Mouse (Mus musculus) forebrain, embryonic 13.5 days (tissue): Measurements from ENCODE around the gene Ptrh1. TPM values are rescaled to one million over a fixed set of nuclear protein-coding genes. Genes with fewer than 3 reads are reported as not detected.

Experiments
- ATAC-seq: fragments of 200-750 bp; cut with Nextera tagmentation; 2 replicates; pipeline ENCODE4 v1.8.0; 2017
- H3K27ac ChIP-seq: fragments of 300-500 bp; sonication (generic); 2 replicates; pipeline ENCODE4 v1.5.1; 2015; ENCODE audit warnings: inconsistent platforms, mild to moderate bottlenecking, moderate library complexity
- H3K27me3 ChIP-seq: fragments of 300-500 bp; sonication (generic); 2 replicates; pipeline ENCODE4 v1.6.1; 2015; ENCODE audit warnings: mild to moderate bottlenecking, inconsistent platforms
- H3K36me3 ChIP-seq: fragments of 300-500 bp; sonication (generic); 2 replicates; pipeline ENCODE4 v1.6.1; 2015; ENCODE audit warnings: mild to moderate bottlenecking, inconsistent platforms; ENCODE audit not compliant: poor library complexity, severe bottlenecking
- H3K4me1 ChIP-seq: fragments of 300-500 bp; sonication (generic); 2 replicates; pipeline ENCODE4 v1.6.1; 2015; ENCODE audit warnings: inconsistent platforms
- H3K4me2 ChIP-seq: fragments of 300-500 bp; sonication (generic); 2 replicates; pipeline ENCODE4 v1.6.1; 2015; ENCODE audit warnings: inconsistent platforms, mild to moderate bottlenecking, moderate library complexity
- H3K4me3 ChIP-seq: fragments of 300-500 bp; sonication (generic); 2 replicates; pipeline ENCODE4 v1.5.1; 2015; ENCODE audit warnings: mild to moderate bottlenecking, inconsistent platforms
- H3K9ac ChIP-seq: fragments of 300-500 bp; sonication (generic); 2 replicates; pipeline ENCODE4 v1.6.1; 2015; ENCODE audit warnings: mild to moderate bottlenecking, inconsistent platforms
- H3K9me3 ChIP-seq: fragments of 300-500 bp; sonication (generic); replicated peaks from 2 replicates; pipeline ENCODE4 v1.6.1; 2016; ENCODE audit warnings: inconsistent platforms
- WGBS: fragments of 180-500 bp; shearing (Covaris S2); methylation state at CpG from one replicate; pipeline ENCODE4 v1.1.7; 2015; 5-methylcytosine and 5-hydroxymethylcytosine counted together
- polyA plus RNA-seq: library from polyadenylated mRNA; unstranded; fragments of >200 nt; fragmentation: Nextera tagmentation; extraction: Ambion mirVana; gene quantifications from 2 replicates; pipeline ENCODE4 v1.2.1, GENCODE M21; 2015

Gene Ptrh1
- polyA plus RNA-seq, 1 experiment from 2014 or later, result 4.6 TPM

- Histone ChIP-seq H3K27me3 (peaks cover 3% of the 10 kb centered on the region; the same call in 1 of the 2 replicates), H3K9ac (no peak overlapping the region), H3K4me2 (no peak overlapping the region), H3K36me3 (no peaks in the 10 kb centered on the region), H3K4me1 (peaks cover 14% of the 10 kb centered on the region), H3K27ac (no peak overlapping the region), H3K9me3 (no peaks in the 10 kb centered on the region), H3K4me3 (no peak overlapping the region)
- WGBS, result 14% methylated on average over 8 of the region's 8 CpGs
- ATAC-seq, result no peak
Observed at GRCm38 (mm10) chr2:32779131-32779530, 3.5 kb downstream of the Ptrh1 start.

- Histone ChIP-seq H3K4me3 (no peak overlapping the region), H3K36me3 (no peaks in the 10 kb centered on the region), H3K27ac (no peak overlapping the region), H3K4me1 (peaks cover 14% of the 10 kb centered on the region), H3K4me2 (no peak overlapping the region), H3K9ac (no peak overlapping the region), H3K27me3 (peaks cover 3% of the 10 kb centered on the region; the same call in 1 of the 2 replicates), H3K9me3 (no peaks in the 10 kb centered on the region)
- WGBS, result 88% methylated on average over 6 of the region's 6 CpGs
- no peak for ATAC-seq
Observed at GRCm38 (mm10) chr2:32779714-32780113, 4.1 kb downstream of the Ptrh1 start.

GRCm38 (mm10) chr2:32781710-32782109, 6.1 kb downstream of the Ptrh1 start:
- Histone ChIP-seq H3K4me2 (no peak overlapping the region), H3K9ac (no peak overlapping the region), H3K4me1 (no peaks in the 10 kb centered on the region), H3K4me3 (no peak overlapping the region), H3K27me3 (peaks cover 3% of the 10 kb centered on the region; the same call in 1 of the 2 replicates), H3K9me3 (no peaks in the 10 kb centered on the region), H3K36me3 (no peaks in the 10 kb centered on the region), H3K27ac (no peak overlapping the region)
- ATAC-seq, result no peak
- WGBS, result 84% methylated on average over 6 of the region's 6 CpGs

- Histone ChIP-seq H3K9ac (no peak within 1 kb of the TSS), H3K9me3 (no peaks in the 10 kb centered on the region), H3K27ac (no peak within 1 kb of the TSS), H3K4me1 (no peaks in the 10 kb centered on the region), H3K4me3 (no peak within 1 kb of the TSS), H3K4me2 (no peak within 1 kb of the TSS), H3K36me3 (0 out of 2 replicates have a peak, but pooled peaks cover 7% of the 10 kb centered on the region), H3K27me3 (no peaks in the 10 kb centered on the region)
- no peak for ATAC-seq
- 72% methylated on average over 4 of the region's 4 CpGs for WGBS
Observed at GRCm38 (mm10) chr2:32784048-32784681, 8.6 kb downstream of the Ptrh1 start, which contains the start of gene Cfap157. Gene Cfap157, minus strand, starts transcription at chr2:32784428.

GRCm38 (mm10) chr2:32787176-32787575, 11.6 kb downstream of the Ptrh1 start:
- H3K4me3 ChIP-seq, result no peak overlapping the region
- no peak for ATAC-seq
- 0 out of 2 replicates have a peak, but pooled peaks cover 23% of the 10 kb centered on the region for H3K36me3 ChIP-seq
- 62% methylated on average over 6 of the region's 6 CpGs for WGBS
- no peak overlapping the region for H3K4me2 ChIP-seq
- H3K9me3 ChIP-seq, result no peaks in the 10 kb centered on the region
- no peak overlapping the region for H3K9ac ChIP-seq
- H3K4me1 ChIP-seq, result no peaks in the 10 kb centered on the region
- H3K27me3 ChIP-seq, result no peaks in the 10 kb centered on the region
- H3K27ac ChIP-seq, result no peak overlapping the region

GRCm38 (mm10) chr2:32788581-32788980, 13.0 kb downstream of the Ptrh1 start:
- H3K4me1 ChIP-seq, result no peaks in the 10 kb centered on the region
- peaks cover 32% of the 10 kb centered on the region for H3K36me3 ChIP-seq
- WGBS, result 71% methylated on average over 2 of the region's 2 CpGs
- H3K27me3 ChIP-seq, result no peaks in the 10 kb centered on the region
- no peak overlapping the region for H3K4me2 ChIP-seq
- ATAC-seq, result no peak
- no peaks in the 10 kb centered on the region for H3K9me3 ChIP-seq
- H3K9ac ChIP-seq, result no peak overlapping the region
- no peak overlapping the region for H3K27ac ChIP-seq
- H3K4me3 ChIP-seq, result no peak overlapping the region

- no peak overlapping the region for H3K4me3 ChIP-seq
- 79% methylated on average over 6 of the region's 6 CpGs for WGBS
- H3K9me3 ChIP-seq, result no peaks in the 10 kb centered on the region
- H3K27ac ChIP-seq, result no peak overlapping the region
- H3K4me2 ChIP-seq, result no peak overlapping the region
- peaks cover 59% of the 10 kb centered on the region for H3K36me3 ChIP-seq
- no peaks in the 10 kb centered on the region for H3K4me1 ChIP-seq
- no peaks in the 10 kb centered on the region for H3K27me3 ChIP-seq
- no peak for ATAC-seq
- no peak overlapping the region for H3K9ac ChIP-seq
Observed at GRCm38 (mm10) chr2:32791297-32791696, 15.7 kb downstream of the Ptrh1 start.

- 87% methylated on average over 13 of the region's 13 CpGs for WGBS
- Histone ChIP-seq H3K27ac (no peak overlapping the region), H3K27me3 (no peaks in the 10 kb centered on the region), H3K4me1 (no peaks in the 10 kb centered on the region), H3K36me3 (peaks cover 87% of the 10 kb centered on the region), H3K4me3 (no peak overlapping the region), H3K4me2 (no peak overlapping the region), H3K9me3 (no peaks in the 10 kb centered on the region), H3K9ac (no peak overlapping the region)
- no peak for ATAC-seq
Observed at GRCm38 (mm10) chr2:32795748-32796418, 20.3 kb downstream of the Ptrh1 start.

GRCm38 (mm10) chr2:32798251-32798962, 22.8 kb downstream of the Ptrh1 start:
- Histone ChIP-seq H3K4me2 (no peak overlapping the region), H3K4me1 (no peaks in the 10 kb centered on the region), H3K36me3 (peaks cover 97% of the 10 kb centered on the region)

GRCm38 (mm10) chr2:32808816-32809566, 33.4 kb downstream of the Ptrh1 start:
- Histone ChIP-seq H3K9me3 (no peaks in the 10 kb centered on the region), H3K36me3 (peaks cover 86% of the 10 kb centered on the region), H3K4me1 (no peaks in the 10 kb centered on the region), H3K4me2 (no peak overlapping the region), H3K27me3 (no peaks in the 10 kb centered on the region), H3K9ac (no peak overlapping the region), H3K4me3 (no peak overlapping the region), H3K27ac (no peak overlapping the region)
- no peak for ATAC-seq
- WGBS, result 92% methylated on average over 14 of the region's 14 CpGs

More at GRCm38 (mm10) chr2:32798251-32798962, 22.8 kb downstream of the Ptrh1 start:
- Histone ChIP-seq H3K9ac (no peak overlapping the region), H3K27ac (no peak overlapping the region), H3K9me3 (no peaks in the 10 kb centered on the region), H3K27me3 (no peaks in the 10 kb centered on the region), H3K4me3 (no peak overlapping the region)
- 84% methylated on average over 10 of the region's 10 CpGs for WGBS
- no peak for ATAC-seq

- Histone ChIP-seq H3K4me3 (no peak overlapping the region), H3K27me3 (no peaks in the 10 kb centered on the region), H3K9ac (no peak overlapping the region), H3K4me1 (peaks cover 2% of the 10 kb centered on the region; the same call in 1 of the 2 replicates), H3K36me3 (peaks cover 71% of the 10 kb centered on the region), H3K4me2 (no peak overlapping the region), H3K9me3 (no peaks in the 10 kb centered on the region), H3K27ac (no peak overlapping the region)
- ATAC-seq, result no peak
- 85% methylated on average over 8 of the region's 8 CpGs for WGBS
Observed at GRCm38 (mm10) chr2:32811959-32812358, 36.4 kb downstream of the Ptrh1 start.
